Mouse (Mus musculus): ENCODE results near the gene Lrrfip2. TPM values are rescaled to one million over a fixed set of nuclear protein-coding genes. Genes with fewer than 3 reads are reported as not detected.

Lrrfip2 gene
- polyA plus RNA-seq, 1 experiment from 2014 or later: 40.3 TPM

DNA sequence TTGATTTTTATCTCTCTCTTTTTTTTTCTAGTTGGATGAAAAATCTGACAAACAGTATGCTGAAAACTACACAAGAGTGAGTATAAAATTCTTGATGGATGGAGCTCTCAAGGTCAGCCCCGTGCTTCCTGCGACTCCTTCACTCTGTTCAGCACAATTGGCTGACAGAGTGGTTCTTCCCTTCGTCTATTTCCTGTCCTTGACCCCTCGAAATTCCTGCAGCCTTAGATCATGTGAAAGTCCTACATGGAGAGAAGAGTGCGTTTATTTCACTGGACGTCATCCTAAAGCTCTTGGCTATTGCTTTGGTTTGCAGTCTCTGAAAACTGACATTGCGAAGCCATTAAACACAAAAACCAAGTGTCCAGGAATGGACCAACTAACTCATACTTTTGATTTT, 71.3 kb downstream of the Lrrfip2 start:
- H3K4me2 ChIP-seq: no peak overlapping the region
- no peak overlapping the region for H3K27ac ChIP-seq (ENCODE audit: low read depth, low read length)
- WGBS: 79% methylated on average over 7 of the region's 7 CpGs
- no peak overlapping the region for H3K9ac ChIP-seq (ENCODE audit: low read depth, low read length)
- H3K4me3 ChIP-seq (ENCODE audit: low read depth, low read length): no peak overlapping the region
- no peaks in the 10 kb centered on the region for H3K9me3 ChIP-seq (ENCODE audit: control insufficient read depth, low read length)
- ATAC-seq (replicated peaks; ENCODE audit: low FRiP score): no peak
- H3K4me1 ChIP-seq (replicated peaks; ENCODE audit: control insufficient read depth, insufficient read depth, low read length): no peaks in the 10 kb centered on the region
- peaks cover 7% of the 10 kb centered on the region for H3K36me3 ChIP-seq (ENCODE audit: control insufficient read depth, insufficient read depth, low read length)
- H3K27me3 ChIP-seq (replicated peaks; ENCODE audit: control insufficient read depth, insufficient read depth, low read length): no peaks in the 10 kb centered on the region
- DNase-seq (ENCODE audit: low spot score): no peak

DNA sequence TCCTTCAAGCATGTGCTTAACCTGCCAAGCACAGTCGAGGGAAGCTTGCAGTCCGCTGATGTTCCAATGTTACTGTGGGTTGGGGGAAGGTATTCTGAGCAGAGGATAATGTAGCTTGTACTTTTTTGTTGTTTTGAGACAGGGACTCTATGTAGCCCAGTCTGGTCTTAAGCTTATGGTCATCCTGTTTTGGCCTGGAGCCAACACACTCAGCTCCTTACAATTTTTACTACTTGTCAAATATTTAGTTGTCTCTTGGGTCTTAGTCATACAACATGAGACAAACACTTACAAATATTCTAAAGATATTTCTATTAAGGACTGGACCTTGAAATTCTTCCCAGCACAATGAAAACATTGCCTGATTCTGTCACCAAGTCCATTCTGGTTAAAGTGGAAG, 75.8 kb downstream of the Lrrfip2 start:
- no peaks in the 10 kb centered on the region for H3K27me3 ChIP-seq (replicated peaks; ENCODE audit: control insufficient read depth, insufficient read depth, low read length)
- no peak overlapping the region for H3K4me2 ChIP-seq
- H3K9me3 ChIP-seq (ENCODE audit: control insufficient read depth, low read length): no peaks in the 10 kb centered on the region
- WGBS: 93% methylated on average over 2 of the region's 2 CpGs
- H3K27ac ChIP-seq (ENCODE audit: low read depth, low read length): no peak overlapping the region
- no peak for DNase-seq (ENCODE audit: low spot score)
- no peaks in the 10 kb centered on the region for H3K4me1 ChIP-seq (replicated peaks; ENCODE audit: control insufficient read depth, insufficient read depth, low read length)
- no peak for ATAC-seq (replicated peaks; ENCODE audit: low FRiP score)
- no peak overlapping the region for H3K4me3 ChIP-seq (ENCODE audit: low read depth, low read length)
- peaks cover 7% of the 10 kb centered on the region for H3K36me3 ChIP-seq (ENCODE audit: control insufficient read depth, insufficient read depth, low read length)
- no peak overlapping the region for H3K9ac ChIP-seq (ENCODE audit: low read depth, low read length)

DNA sequence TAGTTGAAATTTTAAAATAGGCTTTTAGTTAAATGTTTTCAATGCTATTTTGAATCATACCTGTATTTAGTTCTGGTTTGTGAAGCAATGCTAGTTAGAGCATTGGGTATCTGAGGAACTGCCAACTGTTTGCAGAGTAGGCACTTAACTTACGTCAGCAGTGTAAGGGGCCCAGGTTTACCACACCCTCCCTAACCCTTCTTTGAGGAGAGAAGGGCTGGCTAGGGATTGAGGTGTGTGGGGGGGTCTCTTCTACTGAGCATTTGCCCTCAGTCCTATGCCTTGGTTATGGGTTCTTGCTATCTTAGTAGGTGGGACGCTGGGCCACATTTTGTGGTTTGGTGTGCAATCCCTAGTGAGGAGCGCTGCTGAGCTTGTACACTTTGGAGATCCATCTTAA, 79.7 kb downstream of the Lrrfip2 start:
- Histone ChIP-seq H3K27ac (ENCODE audit: low read depth, low read length) (no peak overlapping the region), H3K36me3 (ENCODE audit: control insufficient read depth, insufficient read depth, low read length) (no peaks in the 10 kb centered on the region; the same call in 1 of the 2 replicates), H3K4me1 (replicated peaks; ENCODE audit: control insufficient read depth, insufficient read depth, low read length) (no peaks in the 10 kb centered on the region), H3K9me3 (ENCODE audit: control insufficient read depth, low read length) (no peaks in the 10 kb centered on the region), H3K4me2 (no peak overlapping the region), H3K27me3 (replicated peaks; ENCODE audit: control insufficient read depth, insufficient read depth, low read length) (no peaks in the 10 kb centered on the region), H3K9ac (ENCODE audit: low read depth, low read length) (no peak overlapping the region), H3K4me3 (ENCODE audit: low read depth, low read length) (no peak overlapping the region)
- WGBS: 72% methylated on average over 3 of the region's 3 CpGs
- ATAC-seq (replicated peaks; ENCODE audit: low FRiP score): no peak
- no peak for DNase-seq (ENCODE audit: low spot score)

DNA sequence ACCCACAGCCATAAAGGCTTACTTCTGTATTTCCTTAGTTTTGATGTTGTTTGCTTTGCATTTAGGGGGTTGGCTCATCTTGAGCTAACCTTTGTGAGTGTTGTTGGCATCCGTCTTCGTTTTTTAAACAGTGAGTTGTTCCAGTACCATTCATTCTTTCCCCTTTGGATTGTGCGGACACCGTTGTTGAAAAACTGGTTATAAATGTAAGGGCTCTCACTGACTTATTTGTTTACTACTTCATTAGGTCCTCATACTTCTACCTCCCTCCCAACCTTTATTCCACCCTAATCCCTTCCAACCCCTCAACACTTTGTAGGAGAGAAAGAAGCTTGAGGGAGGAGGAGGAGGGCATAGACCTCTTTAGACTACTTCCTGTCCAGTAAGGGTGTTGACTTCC, 80.3 kb downstream of the Lrrfip2 start:
- Histone ChIP-seq H3K36me3 (ENCODE audit: control insufficient read depth, insufficient read depth, low read length) (no peaks in the 10 kb centered on the region; the same call in 1 of the 2 replicates), H3K9ac (ENCODE audit: low read depth, low read length) (no peak overlapping the region), H3K27me3 (replicated peaks; ENCODE audit: control insufficient read depth, insufficient read depth, low read length) (no peaks in the 10 kb centered on the region), H3K4me3 (ENCODE audit: low read depth, low read length) (no peak overlapping the region), H3K4me2 (no peak overlapping the region), H3K9me3 (ENCODE audit: control insufficient read depth, low read length) (no peaks in the 10 kb centered on the region), H3K27ac (ENCODE audit: low read depth, low read length) (no peak overlapping the region), H3K4me1 (replicated peaks; ENCODE audit: control insufficient read depth, insufficient read depth, low read length) (no peaks in the 10 kb centered on the region)
- WGBS: 91% methylated on average over 4 of the region's 4 CpGs
- ATAC-seq (replicated peaks; ENCODE audit: low FRiP score) (no peak), DNase-seq (ENCODE audit: low spot score) (no peak)

DNA sequence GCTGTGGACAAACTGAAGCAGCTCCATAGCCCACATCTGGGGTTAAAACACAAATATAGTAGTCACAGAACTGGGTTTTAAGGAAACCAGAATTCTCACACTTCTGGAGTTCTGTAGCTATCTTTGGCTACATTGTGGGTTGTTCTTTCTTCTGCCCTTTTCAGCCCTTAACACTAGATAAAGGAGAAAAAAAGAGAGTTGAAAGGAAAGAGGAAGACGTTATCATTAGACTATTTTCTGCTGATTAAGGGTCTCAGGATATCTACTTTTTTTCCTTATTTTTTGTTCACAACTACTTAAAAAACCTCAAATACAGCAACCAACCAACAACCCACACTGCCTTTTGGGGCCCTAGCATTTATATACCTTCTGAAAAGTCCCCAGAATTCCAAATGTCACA, 80.9 kb downstream of the Lrrfip2 start:
- DNase-seq (ENCODE audit: low spot score): no peak
- H3K4me2 ChIP-seq: no peak overlapping the region
- no peaks in the 10 kb centered on the region; the same call in 1 of the 2 replicates for H3K36me3 ChIP-seq (ENCODE audit: control insufficient read depth, insufficient read depth, low read length)
- no peaks in the 10 kb centered on the region for H3K9me3 ChIP-seq (ENCODE audit: control insufficient read depth, low read length)
- no peaks in the 10 kb centered on the region for H3K4me1 ChIP-seq (replicated peaks; ENCODE audit: control insufficient read depth, insufficient read depth, low read length)
- WGBS: 37% methylated on average over 1 of the region's 1 CpGs
- no peak for ATAC-seq (replicated peaks; ENCODE audit: low FRiP score)
- H3K27ac ChIP-seq (ENCODE audit: low read depth, low read length): no peak overlapping the region
- no peak overlapping the region for H3K4me3 ChIP-seq (ENCODE audit: low read depth, low read length)
- H3K27me3 ChIP-seq (replicated peaks; ENCODE audit: control insufficient read depth, insufficient read depth, low read length): no peaks in the 10 kb centered on the region
- no peak overlapping the region for H3K9ac ChIP-seq (ENCODE audit: low read depth, low read length)

DNA sequence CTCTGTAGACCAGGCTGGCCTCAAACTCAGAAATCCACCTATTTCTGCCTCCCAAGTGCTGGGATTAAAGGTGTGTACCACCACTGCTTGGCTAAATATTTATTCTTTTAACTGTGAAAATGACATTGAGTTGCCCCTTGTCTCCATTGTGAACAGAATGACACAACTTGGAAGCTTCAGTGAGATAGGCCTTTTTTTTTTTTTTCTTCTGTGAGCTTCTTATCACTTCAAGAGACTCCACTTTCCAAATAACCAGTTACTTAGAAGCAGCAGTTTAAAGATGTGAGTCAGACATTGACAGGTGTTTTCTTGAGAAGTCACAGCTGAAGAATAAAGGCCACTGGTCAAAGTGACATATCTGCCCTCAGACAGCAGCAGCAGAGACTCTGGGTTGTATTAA, 82.8 kb downstream of the Lrrfip2 start:
- no peak for DNase-seq (ENCODE audit: low spot score)
- Histone ChIP-seq H3K36me3 (ENCODE audit: control insufficient read depth, insufficient read depth, low read length) (no peaks in the 10 kb centered on the region; the same call in 1 of the 2 replicates), H3K4me2 (no peak overlapping the region), H3K4me1 (replicated peaks; ENCODE audit: control insufficient read depth, insufficient read depth, low read length) (no peaks in the 10 kb centered on the region), H3K27ac (ENCODE audit: low read depth, low read length) (no peak overlapping the region), H3K9me3 (ENCODE audit: control insufficient read depth, low read length) (no peaks in the 10 kb centered on the region), H3K27me3 (replicated peaks; ENCODE audit: control insufficient read depth, insufficient read depth, low read length) (no peaks in the 10 kb centered on the region), H3K4me3 (ENCODE audit: low read depth, low read length) (no peak overlapping the region), H3K9ac (ENCODE audit: low read depth, low read length) (no peak overlapping the region)
- ATAC-seq (replicated peaks; ENCODE audit: low FRiP score): no peak

DNA sequence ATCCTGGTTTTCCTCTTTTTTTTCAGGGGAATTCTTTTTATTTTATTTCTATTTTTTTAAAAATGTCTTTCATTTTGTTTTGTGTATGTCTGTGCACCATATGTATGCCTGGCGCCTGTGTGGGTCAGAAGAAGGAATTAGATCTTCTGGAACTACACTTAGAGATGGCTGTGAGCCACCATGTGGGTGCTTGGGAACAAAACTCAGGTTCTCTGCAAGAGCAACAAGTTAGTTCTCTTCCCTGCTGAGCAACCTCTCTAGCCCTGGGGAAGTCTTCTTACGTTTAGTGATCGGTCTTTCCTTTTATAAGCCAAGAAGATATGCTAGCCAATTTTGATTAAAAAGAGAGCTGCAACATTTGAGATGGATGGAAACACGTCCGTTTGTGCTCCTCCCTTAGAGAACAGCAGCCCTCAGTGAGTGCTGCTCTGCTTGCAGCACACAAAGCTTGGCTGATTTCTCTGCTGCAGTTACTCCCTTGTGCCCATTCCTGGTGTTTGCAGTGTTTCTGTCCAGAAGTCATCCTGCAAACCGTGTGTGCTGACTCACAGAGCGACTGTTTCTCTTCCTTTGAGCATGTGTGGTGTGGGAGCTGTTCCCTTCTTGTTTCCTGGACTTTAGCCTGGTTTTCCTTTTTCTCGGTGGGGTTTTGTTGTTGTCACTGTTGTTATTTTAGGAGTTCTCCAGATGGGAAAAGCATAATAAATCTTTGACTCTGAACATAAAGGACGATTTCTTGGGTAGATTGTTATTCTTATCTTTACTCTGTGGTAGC, 87.4 kb downstream of the Lrrfip2 start:
- DNase-seq (ENCODE audit: low spot score) (no peak), ATAC-seq (replicated peaks; ENCODE audit: low FRiP score) (no peak)
- Histone ChIP-seq H3K9ac (ENCODE audit: low read depth, low read length) (no peak overlapping the region), H3K4me1 (replicated peaks; ENCODE audit: control insufficient read depth, insufficient read depth, low read length) (no peaks in the 10 kb centered on the region), H3K27me3 (replicated peaks; ENCODE audit: control insufficient read depth, insufficient read depth, low read length) (no peaks in the 10 kb centered on the region), H3K4me2 (no peak overlapping the region), H3K9me3 (ENCODE audit: control insufficient read depth, low read length) (no peaks in the 10 kb centered on the region), H3K36me3 (ENCODE audit: control insufficient read depth, insufficient read depth, low read length) (no peaks in the 10 kb centered on the region; the same call in 1 of the 2 replicates), H3K27ac (ENCODE audit: low read depth, low read length) (no peak overlapping the region), H3K4me3 (ENCODE audit: low read depth, low read length) (no peak overlapping the region)
- WGBS: 67% methylated on average over 9 of the region's 9 CpGs

DNA sequence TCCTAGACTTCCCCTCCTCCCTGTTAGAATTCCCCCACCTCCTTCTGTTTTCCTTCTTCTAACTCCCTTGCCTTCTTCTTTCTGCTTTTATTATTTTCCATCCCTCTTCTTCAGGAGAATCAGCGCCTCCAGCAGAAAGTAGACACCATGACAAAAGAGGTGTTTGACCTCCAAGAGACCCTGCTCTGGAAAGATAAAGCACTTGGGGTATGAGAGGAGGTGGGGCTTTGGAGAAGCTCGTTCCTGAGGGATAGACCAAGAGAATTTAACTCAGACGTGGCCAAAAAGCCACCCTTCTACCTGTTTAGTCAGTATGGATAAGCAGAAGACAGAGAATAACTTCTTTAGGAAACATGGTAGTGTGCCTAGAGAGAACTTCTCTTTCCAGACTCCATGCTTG, 90.3 kb downstream of the Lrrfip2 start:
- no peaks in the 10 kb centered on the region for H3K4me1 ChIP-seq (replicated peaks; ENCODE audit: control insufficient read depth, insufficient read depth, low read length)
- no peaks in the 10 kb centered on the region for H3K9me3 ChIP-seq (ENCODE audit: control insufficient read depth, low read length)
- no peak overlapping the region for H3K4me3 ChIP-seq (ENCODE audit: low read depth, low read length)
- no peak overlapping the region for H3K27ac ChIP-seq (ENCODE audit: low read depth, low read length)
- WGBS: 69% methylated on average over 3 of the region's 3 CpGs
- DNase-seq (ENCODE audit: low spot score): no peak
- H3K27me3 ChIP-seq (replicated peaks; ENCODE audit: control insufficient read depth, insufficient read depth, low read length): no peaks in the 10 kb centered on the region
- no peaks in the 10 kb centered on the region for H3K36me3 ChIP-seq (ENCODE audit: control insufficient read depth, insufficient read depth, low read length)
- H3K4me2 ChIP-seq: no peak overlapping the region
- ATAC-seq (replicated peaks; ENCODE audit: low FRiP score): no peak
- H3K9ac ChIP-seq (ENCODE audit: low read depth, low read length): no peak overlapping the region

DNA sequence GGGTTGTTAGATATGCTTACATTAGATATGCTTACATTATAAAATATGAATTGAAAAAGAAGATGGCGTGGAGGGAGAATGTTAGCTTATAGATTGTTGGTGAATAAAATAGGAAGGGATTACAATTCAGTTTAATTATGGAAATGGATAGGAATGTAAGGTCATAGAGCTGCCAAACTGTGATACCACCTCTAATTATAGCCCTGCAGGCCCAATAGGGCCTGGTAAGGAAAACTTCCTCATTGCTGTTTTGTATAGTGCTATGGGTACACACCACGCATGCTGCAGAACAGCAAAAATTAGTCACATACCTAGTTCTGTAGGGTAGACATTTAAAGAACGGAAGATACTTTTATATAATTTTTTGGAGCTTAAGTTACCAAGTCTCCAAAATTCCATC, 90.8 kb downstream of the Lrrfip2 start:
- H3K4me1 ChIP-seq (replicated peaks; ENCODE audit: control insufficient read depth, insufficient read depth, low read length): no peaks in the 10 kb centered on the region
- no peak overlapping the region for H3K9ac ChIP-seq (ENCODE audit: low read depth, low read length)
- 94% methylated on average over 3 of the region's 3 CpGs for WGBS
- no peaks in the 10 kb centered on the region for H3K9me3 ChIP-seq (ENCODE audit: control insufficient read depth, low read length)
- H3K36me3 ChIP-seq (ENCODE audit: control insufficient read depth, insufficient read depth, low read length): no peaks in the 10 kb centered on the region
- no peak overlapping the region for H3K4me2 ChIP-seq
- ATAC-seq (replicated peaks; ENCODE audit: low FRiP score) (no peak), DNase-seq (ENCODE audit: low spot score) (no peak)
- no peaks in the 10 kb centered on the region for H3K27me3 ChIP-seq (replicated peaks; ENCODE audit: control insufficient read depth, insufficient read depth, low read length)
- H3K4me3 ChIP-seq (ENCODE audit: low read depth, low read length): no peak overlapping the region
- no peak overlapping the region for H3K27ac ChIP-seq (ENCODE audit: low read depth, low read length)

Data from liver, embryonic 11.5 days (tissue).